Mouse (Mus musculus) spleen, adult 2 months (tissue): ENCODE measurements at regions not wholly inside any gene's neighbourhood (a gene's known extent, or its start where the extent isn't known, plus 50 kb on each side); places are given as distances from the start of the nearest gene placed in this dataset.

ENCODE experiments used
- CTCF ChIP-seq: fragments of 200-500 bp; IDR thresholded peaks from 2 replicates; pipeline ENCODE4 v1.5.1; 2011; ENCODE audit warnings: mild to moderate bottlenecking, inconsistent platforms; ENCODE audit not compliant: insufficient read depth, insufficient read length, insufficient replicate concordance; ENCODE audit errors: extremely low read depth
- POLR2A ChIP-seq: fragments of 200-500 bp; IDR thresholded peaks from 2 replicates; pipeline ENCODE4 v1.6.1; 2011; ENCODE audit warnings: low read depth, low read length, inconsistent platforms

DNA sequence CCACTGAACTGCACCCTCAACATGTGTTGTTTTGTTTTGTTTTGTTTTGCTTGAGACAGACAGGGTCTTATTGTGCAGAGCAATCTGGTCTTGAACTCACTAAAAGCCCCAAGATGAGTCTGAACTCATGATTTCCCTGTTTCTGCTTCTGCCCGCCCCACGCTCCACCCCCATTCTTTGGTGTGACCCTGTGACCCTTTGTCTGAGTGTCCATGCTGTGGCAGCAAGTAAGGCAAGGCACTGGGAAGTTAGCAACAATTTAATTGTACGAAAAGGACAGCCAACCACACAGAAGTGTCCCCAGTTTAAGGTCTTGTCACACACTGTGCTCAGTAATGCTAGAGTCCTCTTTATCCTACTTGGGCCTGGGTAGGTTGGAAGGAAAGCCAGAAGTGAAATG, 213.6 kb upstream of the Hes1 start:
- TF ChIP-seq POLR2A = no peak
- TF ChIP-seq CTCF = no peak
